Mouse (Mus musculus) erythroblast, embryonic 14.5 days (primary cell): Measurements from ENCODE around the gene Barx2.

Experiments
- GATA1 ChIP-seq: IDR thresholded peaks from 2 replicates; pipeline ENCODE4 v1.6.1; 2012; ENCODE audit warnings: low read length, inconsistent platforms, mixed read lengths
- TAL1 ChIP-seq: IDR thresholded peaks from 3 replicates; pipeline ENCODE4 v1.6.1; 2012; ENCODE audit warnings: low read length, inconsistent platforms, mixed read lengths

- no peak for TF ChIP-seq GATA1
- no peak for TF ChIP-seq TAL1
Observed at GRCm38 (mm10) chr9:31923529-31923928, 10.3 kb upstream of the Barx2 start.
